Mouse (Mus musculus) ES-E14 (cell line): ENCODE measurements around the gene 1600015I10Rik.

ENCODE experiments used
- MAFK ChIP-seq: IDR thresholded peaks from 2 replicates; pipeline ENCODE4 v1.6.1; 2014; ENCODE audit warnings: mild to moderate bottlenecking, low read depth, low read length, inconsistent platforms; ENCODE audit not compliant: insufficient read depth
- ZC3H11A ChIP-seq: IDR thresholded peaks from 2 replicates; pipeline ENCODE4 v1.6.1; 2012; ENCODE audit warnings: low read depth, mild to moderate bottlenecking, inconsistent platforms, low read length, borderline replicate concordance
- ZNF384 ChIP-seq: IDR thresholded peaks from 2 replicates; pipeline ENCODE4 v1.6.1; 2012; ENCODE audit warnings: low read depth, low read length, inconsistent platforms

DNA sequence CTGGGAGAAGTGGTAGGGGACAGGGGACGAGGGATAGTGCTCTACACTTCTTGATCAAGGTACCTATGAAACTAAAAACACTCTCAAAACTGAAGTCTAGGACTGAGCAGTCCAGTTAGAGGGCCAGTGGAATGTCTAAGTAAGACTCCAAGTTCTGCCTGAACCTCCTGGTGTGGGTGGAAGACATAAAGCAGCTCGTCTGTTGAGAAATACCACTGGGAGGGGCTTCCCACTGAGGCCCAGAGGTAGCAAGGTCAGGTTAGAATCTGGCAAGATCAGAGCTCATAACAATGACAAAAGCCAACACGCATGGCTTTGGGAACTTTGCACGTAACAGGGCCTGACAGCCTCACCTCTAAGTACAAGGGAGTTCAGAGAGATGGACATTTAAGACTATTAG is 26.3 kb upstream of the 1600015I10Rik start:
- TF ChIP-seq ZC3H11A: no peak
- TF ChIP-seq ZNF384: no peak
- TF ChIP-seq MAFK: no peak
